Mouse (Mus musculus) limb, embryonic 13.5 days (tissue): ENCODE measurements at regions not wholly inside any gene's neighbourhood (a gene's known extent, or its start where the extent isn't known, plus 50 kb on each side); places are given as distances from the start of the nearest gene placed in this dataset.
A peak's percentile ranks its signal among the peaks of the same experiment; 100 is the strongest.

Source experiments
- ATAC-seq: fragments of 200-750 bp; cut with Nextera tagmentation; 2 replicates; pipeline ENCODE4 v1.8.0; 2017; ENCODE audit warnings: low read depth, moderate number of reproducible peaks, moderate TSS enrichment; ENCODE audit not compliant: low FRiP score
- H3K27ac ChIP-seq: fragments of 300-500 bp; sonication (generic); 2 replicates; pipeline ENCODE4 v1.5.1; 2015; ENCODE audit warnings: inconsistent platforms, mild to moderate bottlenecking, moderate library complexity
- H3K27me3 ChIP-seq: fragments of 300-500 bp; sonication (generic); 2 replicates; pipeline ENCODE4 v1.6.1; 2015; ENCODE audit warnings: mild to moderate bottlenecking, inconsistent platforms
- H3K36me3 ChIP-seq: fragments of 300-500 bp; sonication (generic); 2 replicates; pipeline ENCODE4 v1.6.1; 2015; ENCODE audit warnings: inconsistent platforms, mild to moderate bottlenecking, moderate library complexity
- H3K4me1 ChIP-seq: fragments of 300-500 bp; sonication (generic); 2 replicates; pipeline ENCODE4 v1.6.1; 2015; ENCODE audit warnings: inconsistent platforms
- H3K4me2 ChIP-seq: fragments of 300-500 bp; sonication (generic); replicated peaks from 2 replicates; pipeline ENCODE4 v1.6.1; 2015; ENCODE audit warnings: inconsistent platforms, mild to moderate bottlenecking, moderate library complexity
- H3K4me3 ChIP-seq: fragments of 300-500 bp; sonication (generic); 2 replicates; pipeline ENCODE4 v1.5.1; 2015; ENCODE audit warnings: moderate library complexity, mild to moderate bottlenecking, inconsistent platforms
- H3K9ac ChIP-seq: fragments of 300-500 bp; sonication (generic); 2 replicates; pipeline ENCODE4 v1.6.1; 2015; ENCODE audit warnings: mild to moderate bottlenecking, inconsistent platforms
- H3K9me3 ChIP-seq: fragments of 300-500 bp; sonication (generic); 2 replicates; pipeline ENCODE4 v1.6.1; 2016; ENCODE audit warnings: inconsistent platforms
- WGBS: fragments of 180-500 bp; shearing (Covaris S2); methylation state at CpG from one replicate; pipeline ENCODE4 v1.1.7; 2015; 5-methylcytosine and 5-hydroxymethylcytosine counted together

GRCm38 (mm10) chr17:64466273-64466672 is 134.3 kb upstream of the Man2a1 start:
- peaks cover 18% of the 10 kb centered on the region for H3K4me1 ChIP-seq
- no peak overlapping the region for H3K27ac ChIP-seq
- H3K9ac ChIP-seq, result no peak overlapping the region
- H3K9me3 ChIP-seq, result no peaks in the 10 kb centered on the region
- no peak overlapping the region for H3K4me3 ChIP-seq
- WGBS, result 83% methylated on average over 7 of the region's 7 CpGs
- ATAC-seq, result no peak
- no peaks in the 10 kb centered on the region for H3K36me3 ChIP-seq
- H3K4me2 ChIP-seq, result no peak overlapping the region
- 0 out of 2 replicates have a peak, but pooled peaks cover 3% of the 10 kb centered on the region for H3K27me3 ChIP-seq

- 80% methylated on average over 9 of the region's 9 CpGs for WGBS
- no peak overlapping the region for H3K4me3 ChIP-seq
Measured at GRCm38 (mm10) chr17:64466746-64467145, 133.8 kb upstream of the Man2a1 start.

GRCm38 (mm10) chr17:64467297-64467696 is 133.2 kb upstream of the Man2a1 start:
- Histone ChIP-seq H3K9me3 (no peaks in the 10 kb centered on the region), H3K4me2 (no peak overlapping the region), H3K4me1 (peaks cover 18% of the 10 kb centered on the region), H3K27me3 (0 out of 2 replicates have a peak, but pooled peaks cover 3% of the 10 kb centered on the region), H3K27ac (no peak overlapping the region), H3K36me3 (no peaks in the 10 kb centered on the region), H3K9ac (no peak overlapping the region), H3K4me3 (no peak overlapping the region)
- 63% methylated on average over 10 of the region's 12 CpGs for WGBS
- no peak for ATAC-seq

More at GRCm38 (mm10) chr17:64466746-64467145, 133.8 kb upstream of the Man2a1 start:
- H3K9me3 ChIP-seq, result no peaks in the 10 kb centered on the region
- no peak for ATAC-seq
- H3K9ac ChIP-seq, result no peak overlapping the region
- no peaks in the 10 kb centered on the region for H3K36me3 ChIP-seq
- peaks cover 18% of the 10 kb centered on the region for H3K4me1 ChIP-seq
- no peak overlapping the region for H3K4me2 ChIP-seq
- H3K27me3 ChIP-seq, result 0 out of 2 replicates have a peak, but pooled peaks cover 3% of the 10 kb centered on the region
- H3K27ac ChIP-seq, result no peak overlapping the region

- H3K27me3 ChIP-seq, result 0 out of 2 replicates have a peak, but pooled peaks cover 3% of the 10 kb centered on the region
- ATAC-seq, result peak; percentile 19; the same call in 1 of the 2 replicates
- peak overlapping the region; percentile 45; the same call in 1 of the 2 replicates for H3K9ac ChIP-seq
- H3K36me3 ChIP-seq, result no peaks in the 10 kb centered on the region
- H3K27ac ChIP-seq, result 0 out of 2 replicates have a peak overlapping the region, but pooled peaks have one; percentile 7
- peak overlapping the region; percentile 58 for H3K4me2 ChIP-seq
- H3K9me3 ChIP-seq, result no peaks in the 10 kb centered on the region
- WGBS, result 9% methylated on average over 12 of the region's 12 CpGs
- H3K4me1 ChIP-seq, result peaks cover 18% of the 10 kb centered on the region
- H3K4me3 ChIP-seq, result peak overlapping the region; percentile 27
Measured at GRCm38 (mm10) chr17:64469754-64470400, 130.7 kb upstream of the Man2a1 start.

- no peaks in the 10 kb centered on the region for H3K27me3 ChIP-seq
- H3K4me1 ChIP-seq, result no peaks in the 10 kb centered on the region
- no peak overlapping the region for H3K27ac ChIP-seq
- H3K9ac ChIP-seq, result no peak overlapping the region
- no peak overlapping the region for H3K4me2 ChIP-seq
- no peaks in the 10 kb centered on the region for H3K9me3 ChIP-seq
- ATAC-seq, result no peak
- 42% methylated on average over 1 of the region's 1 CpGs for WGBS
- H3K36me3 ChIP-seq, result no peaks in the 10 kb centered on the region
- no peak overlapping the region for H3K4me3 ChIP-seq
Measured at GRCm38 (mm10) chr17:64480607-64481038, 119.9 kb upstream of the Man2a1 start.

GRCm38 (mm10) chr17:64484835-64485234 is 115.7 kb upstream of the Man2a1 start:
- no peak for ATAC-seq
- 74% methylated on average over 4 of the region's 4 CpGs for WGBS

GRCm38 (mm10) chr17:64489769-64490335 is 110.7 kb upstream of the Man2a1 start:
- Histone ChIP-seq H3K4me2 (no peak overlapping the region), H3K4me1 (no peaks in the 10 kb centered on the region), H3K9me3 (no peaks in the 10 kb centered on the region), H3K27ac (no peak overlapping the region), H3K9ac (no peak overlapping the region), H3K27me3 (no peaks in the 10 kb centered on the region), H3K36me3 (no peaks in the 10 kb centered on the region), H3K4me3 (no peak overlapping the region)
- ATAC-seq, result no peak
- 91% methylated on average over 2 of the region's 2 CpGs for WGBS

More at GRCm38 (mm10) chr17:64484835-64485234, 115.7 kb upstream of the Man2a1 start:
- Histone ChIP-seq H3K27me3 (no peaks in the 10 kb centered on the region), H3K27ac (no peak overlapping the region), H3K9ac (no peak overlapping the region), H3K4me2 (no peak overlapping the region), H3K36me3 (no peaks in the 10 kb centered on the region), H3K4me3 (no peak overlapping the region), H3K4me1 (no peaks in the 10 kb centered on the region), H3K9me3 (no peaks in the 10 kb centered on the region)

DNA sequence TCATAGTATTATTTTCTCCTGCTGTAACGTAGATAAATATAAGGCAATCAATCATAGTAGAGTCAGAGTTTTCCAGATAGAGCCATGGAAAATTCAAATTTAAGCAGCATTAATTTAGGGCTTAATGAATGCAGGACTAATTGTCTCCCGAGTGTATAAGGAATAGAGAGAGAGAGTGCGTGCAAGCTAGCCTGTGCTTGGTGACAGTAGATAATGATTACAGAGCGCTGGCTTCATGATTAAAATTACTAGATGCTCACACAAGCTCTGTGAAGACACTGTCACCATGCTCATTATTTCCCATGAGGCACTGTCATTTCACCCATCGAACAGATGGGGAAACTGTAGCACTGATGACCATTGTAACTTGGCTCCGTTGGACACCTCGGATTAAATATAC is 109.9 kb upstream of the Man2a1 start:
- Histone ChIP-seq H3K4me3 (no peak overlapping the region), H3K36me3 (no peaks in the 10 kb centered on the region), H3K9me3 (no peaks in the 10 kb centered on the region), H3K27ac (no peak overlapping the region), H3K4me1 (no peaks in the 10 kb centered on the region), H3K4me2 (no peak overlapping the region), H3K9ac (no peak overlapping the region), H3K27me3 (no peaks in the 10 kb centered on the region)
- no peak for ATAC-seq
- 84% methylated on average over 7 of the region's 7 CpGs for WGBS

DNA sequence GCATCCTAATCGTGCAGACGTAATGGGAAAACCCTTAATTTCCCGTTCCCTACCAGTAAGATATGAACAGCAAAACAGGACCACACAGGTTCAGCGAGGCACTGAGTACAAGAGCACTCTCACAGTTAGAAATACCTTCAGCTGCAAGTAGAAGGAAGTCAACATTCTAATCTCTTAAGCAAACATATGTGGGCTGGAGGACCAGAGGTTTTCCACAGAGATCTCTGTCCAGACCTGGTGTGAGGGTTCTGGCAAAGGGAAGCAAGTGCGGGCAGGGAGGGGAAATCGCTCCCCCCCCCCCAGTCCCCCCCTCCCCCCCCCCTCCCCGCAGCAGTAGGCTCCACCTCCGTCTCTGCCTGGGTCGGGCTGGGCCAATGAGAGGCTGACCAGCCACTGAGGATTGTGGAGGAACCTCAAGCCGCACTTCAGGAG is 108.6 kb upstream of the Man2a1 start:
- Histone ChIP-seq H3K4me3 (no peak overlapping the region), H3K9me3 (no peaks in the 10 kb centered on the region), H3K27me3 (no peaks in the 10 kb centered on the region), H3K36me3 (no peaks in the 10 kb centered on the region), H3K27ac (no peak overlapping the region), H3K4me1 (no peaks in the 10 kb centered on the region), H3K9ac (no peak overlapping the region), H3K4me2 (no peak overlapping the region)
- WGBS, result 49% methylated on average over 9 of the region's 10 CpGs
- no peak for ATAC-seq

DNA sequence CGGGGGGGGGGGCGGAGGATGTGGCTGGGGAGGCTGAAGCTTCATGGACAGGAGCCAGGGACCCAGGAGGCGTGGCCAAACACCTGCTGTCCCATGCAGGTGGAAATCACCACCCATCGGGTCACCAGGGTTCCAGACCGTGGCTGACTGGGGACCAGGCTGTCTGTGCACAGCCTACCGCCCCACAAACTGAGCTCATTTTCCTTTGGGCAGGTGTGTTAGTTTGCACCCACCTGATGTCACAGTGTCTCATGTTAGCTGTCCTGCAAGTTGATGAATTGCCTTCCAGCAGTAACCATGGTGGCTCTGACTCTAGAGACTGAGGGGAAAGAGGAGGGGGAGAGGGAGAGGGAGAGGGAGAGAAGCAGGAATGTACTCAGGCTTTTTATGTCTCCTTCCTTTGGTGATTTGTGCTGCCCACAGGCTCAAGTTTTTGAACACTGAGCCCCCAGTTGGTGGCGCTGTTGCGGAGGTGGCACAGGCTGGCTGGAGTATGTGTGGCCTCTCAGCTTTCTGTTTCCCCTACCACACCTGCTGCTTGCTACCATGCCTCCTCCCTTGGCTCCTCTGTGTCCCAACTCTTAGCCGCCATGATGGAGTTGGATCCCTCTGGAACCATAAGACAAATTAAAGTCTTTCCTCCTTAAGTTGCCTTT is 107.8 kb upstream of the Man2a1 start:
- ATAC-seq, result no peak
- 51% methylated on average over 7 of the region's 9 CpGs for WGBS

DNA sequence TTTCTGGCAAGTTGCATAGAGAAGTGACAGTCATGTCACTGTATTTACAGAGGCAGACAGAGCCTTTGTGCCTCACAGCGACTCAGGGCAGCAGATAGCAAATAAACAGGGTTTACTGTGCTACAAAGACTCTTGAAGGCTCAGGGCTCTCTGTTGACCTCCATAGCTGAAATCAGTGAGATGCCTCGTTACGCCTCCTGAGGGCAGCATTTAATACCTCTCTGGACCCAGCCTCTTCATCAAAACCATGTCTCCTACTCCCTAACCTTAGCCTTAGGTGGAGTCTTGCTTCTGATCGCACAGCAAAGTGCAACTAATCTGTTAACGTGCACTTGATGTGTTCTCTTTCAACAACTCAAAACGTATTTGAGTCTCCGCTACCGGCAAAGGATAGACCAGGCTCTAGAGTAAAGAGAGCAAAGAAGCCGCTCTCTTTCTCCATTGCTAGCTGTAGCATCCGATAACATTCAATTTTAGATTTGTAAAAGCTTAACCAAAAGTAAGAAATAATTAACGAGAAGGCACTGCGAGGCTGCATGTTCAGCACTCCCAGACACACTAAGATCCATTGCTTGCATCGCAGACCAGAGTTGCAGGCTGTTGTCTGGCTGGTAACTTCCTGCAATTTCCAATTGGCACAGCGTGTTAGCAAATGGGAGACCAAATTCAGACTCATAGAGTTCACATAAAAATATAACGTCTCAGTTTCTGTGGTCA is 101.1 kb upstream of the Man2a1 start:
- Histone ChIP-seq H3K36me3 (no peaks in the 10 kb centered on the region), H3K9ac (no peak overlapping the region), H3K27me3 (no peaks in the 10 kb centered on the region), H3K9me3 (no peaks in the 10 kb centered on the region), H3K27ac (no peak overlapping the region), H3K4me2 (no peak overlapping the region), H3K4me3 (no peak overlapping the region), H3K4me1 (no peaks in the 10 kb centered on the region)
- WGBS, result 56% methylated on average over 15 of the region's 15 CpGs
- ATAC-seq, result no peak

More for the DNA sequence above, 107.8 kb upstream of the Man2a1 start:
- Histone ChIP-seq H3K4me2 (no peak overlapping the region), H3K9me3 (no peaks in the 10 kb centered on the region), H3K9ac (no peak overlapping the region), H3K4me1 (no peaks in the 10 kb centered on the region), H3K36me3 (no peaks in the 10 kb centered on the region), H3K27ac (no peak overlapping the region), H3K27me3 (no peaks in the 10 kb centered on the region), H3K4me3 (no peak overlapping the region)

DNA sequence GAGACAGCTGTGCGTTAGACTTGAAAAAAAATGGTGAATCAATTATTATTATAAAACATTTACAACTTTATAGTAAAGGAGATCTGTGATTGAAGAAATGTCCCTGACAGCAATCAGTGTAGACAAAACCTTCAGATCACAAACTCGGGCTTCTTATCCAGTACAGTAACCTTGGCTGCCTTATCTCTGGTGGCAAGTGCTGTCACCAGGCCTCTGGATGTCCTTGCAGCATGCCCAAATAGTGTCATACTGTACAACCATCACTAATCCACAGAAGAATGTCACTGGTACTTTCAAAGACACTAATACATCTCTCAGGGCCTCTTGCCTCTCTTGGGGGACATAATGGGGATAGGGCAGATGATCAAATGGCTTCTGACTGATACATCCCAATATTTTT is 98.2 kb upstream of the Man2a1 start:
- H3K27ac ChIP-seq, result no peak overlapping the region
- ATAC-seq, result no peak
- H3K4me3 ChIP-seq, result no peak overlapping the region
- WGBS, result 87% methylated on average over 2 of the region's 2 CpGs
- no peak overlapping the region for H3K9ac ChIP-seq
- H3K9me3 ChIP-seq, result no peaks in the 10 kb centered on the region
- H3K36me3 ChIP-seq, result no peaks in the 10 kb centered on the region
- H3K4me1 ChIP-seq, result no peaks in the 10 kb centered on the region
- H3K4me2 ChIP-seq, result no peak overlapping the region
- no peaks in the 10 kb centered on the region for H3K27me3 ChIP-seq
